Mouse (Mus musculus) ES-E14 (cell line): ENCODE measurements around the gene Zbtb1. TPM values are rescaled to one million over a fixed set of nuclear protein-coding genes. Genes with fewer than 3 reads are reported as not detected.

Experiments used
- DNase-seq: peaks from one replicate; pipeline ENCODE4 v3.0.0-alpha.2; 2013; ENCODE audit warnings: low read depth, low spot score
- H3K27ac ChIP-seq: 2 replicates; pipeline ENCODE4 v1.5.1; 2012; ENCODE audit warnings: low read depth, mild to moderate bottlenecking, low read length, moderate library complexity, mixed read lengths; ENCODE audit not compliant: poor library complexity, insufficient read depth, severe bottlenecking
- H3K36me3 ChIP-seq: 2 replicates; pipeline ENCODE4 v1.6.1; 2012; ENCODE audit warnings: mild to moderate bottlenecking, low read length, moderate library complexity, mixed read lengths; ENCODE audit not compliant: control insufficient read depth, poor library complexity, insufficient read depth, severe bottlenecking
- H3K4me1 ChIP-seq, 2 experiments: fragments of 150-350 bp in 1 of 2; sonication (generic) in 1 of 2; 2 replicates each; pipeline ENCODE4 v1.6.1; 2012; ENCODE audit warnings: low read length in 2 of 2, mild to moderate bottlenecking in 1 of 2, mixed read lengths in 1 of 2; ENCODE audit not compliant: control insufficient read depth in 2 of 2, insufficient read depth in 2 of 2, poor library complexity in 1 of 2
- H3K4me3 ChIP-seq, 2 experiments: fragments of 150-350 bp in 1 of 2; sonication (generic) in 1 of 2; 2 replicates each; pipeline ENCODE4 v1.5.1; 2012; ENCODE audit warnings: low read length in 2 of 2, low read depth in 1 of 2, mild to moderate bottlenecking in 1 of 2, mixed read lengths in 1 of 2; ENCODE audit not compliant: insufficient read depth in 1 of 2, poor library complexity in 1 of 2, severe bottlenecking in 1 of 2
- H3K9ac ChIP-seq: 2 replicates; pipeline ENCODE4 v1.6.1; 2012; ENCODE audit warnings: low read depth, mild to moderate bottlenecking, low read length, mixed read lengths; ENCODE audit not compliant: poor library complexity, insufficient read depth, severe bottlenecking
- H3K9me3 ChIP-seq: fragments of 150-350 bp; sonication (generic); 2 replicates; pipeline ENCODE4 v1.6.1; 2012; ENCODE audit warnings: low read depth, mild to moderate bottlenecking, low read length; ENCODE audit not compliant: control insufficient read depth, insufficient read depth
- CHD2 ChIP-seq: IDR thresholded peaks from 2 replicates; pipeline ENCODE4 v1.6.1; 2014; ENCODE audit warnings: mild to moderate bottlenecking, low read depth, low read length, inconsistent platforms
- HCFC1 ChIP-seq: IDR thresholded peaks from 2 replicates; pipeline ENCODE4 v1.6.1; 2012; ENCODE audit warnings: low read length, inconsistent platforms, borderline replicate concordance; ENCODE audit not compliant: insufficient read depth
- MAFK ChIP-seq: IDR thresholded peaks from 2 replicates; pipeline ENCODE4 v1.6.1; 2014; ENCODE audit warnings: mild to moderate bottlenecking, low read depth, low read length, inconsistent platforms; ENCODE audit not compliant: insufficient read depth
- ZC3H11A ChIP-seq: IDR thresholded peaks from 2 replicates; pipeline ENCODE4 v1.6.1; 2012; ENCODE audit warnings: low read depth, mild to moderate bottlenecking, inconsistent platforms, low read length, borderline replicate concordance
- ZNF384 ChIP-seq: IDR thresholded peaks from 2 replicates; pipeline ENCODE4 v1.6.1; 2012; ENCODE audit warnings: low read depth, low read length, inconsistent platforms
- in situ Hi-C, 2 experiments: fragments of 600-800 bp; cut with MboI; formaldehyde crosslinking; loops; one replicate each; pipeline ENCODE4 v1.15.1; 2025; ENCODE audit warnings: low sequenced_read_pairs in 2 of 2, inconsistent platforms in 1 of 2; ENCODE audit not compliant: unreplicated experiment in 2 of 2
- total RNA-seq: library from RNA; depleted of rRNA; stranded (reverse); fragments of 300-350 nt; gene quantifications from 2 replicates; pipeline ENCODE4 v1.2.3, GENCODE M21; 2012

Zbtb1 gene
- total RNA-seq, 1 experiment, result 4.5 TPM

GRCm38 (mm10) chr12:76415383-76416010, 45.4 kb downstream of the Zbtb1 start:
- in situ Hi-C loops, result no loop called here
- no peaks in the 10 kb centered on the region for H3K36me3 ChIP-seq
- no peak overlapping the region for H3K9ac ChIP-seq
- DNase-seq, result no peak
- H3K4me1 ChIP-seq, result no peaks in the 10 kb centered on the region
- H3K9me3 ChIP-seq, result no peaks in the 10 kb centered on the region
- H3K4me3 ChIP-seq, result no peak overlapping the region
- no peak for TF ChIP-seq MAFK
- no peak for TF ChIP-seq ZNF384
- TF ChIP-seq ZC3H11A, result no peak
- no peak for TF ChIP-seq HCFC1
- TF ChIP-seq CHD2, result no peak
- no peak overlapping the region for H3K27ac ChIP-seq

- peak within 1 kb of the TSS; percentile 57 for H3K4me3 ChIP-seq
- no peaks in the 10 kb centered on the region for H3K36me3 ChIP-seq
- DNase-seq, result no peak
- no peak for TF ChIP-seq MAFK
- no peak for TF ChIP-seq HCFC1
- TF ChIP-seq ZC3H11A, result no peak
- no peak for TF ChIP-seq ZNF384
- no peak for TF ChIP-seq CHD2
- in situ Hi-C loops, result no loop called here
- H3K9me3 ChIP-seq, result no peaks in the 10 kb centered on the region
- H3K4me1 ChIP-seq, result no peaks in the 10 kb centered on the region
- H3K9ac ChIP-seq, result peak within 1 kb of the TSS; percentile 35; the same call in 1 of the 2 replicates
- no peak within 1 kb of the TSS for H3K27ac ChIP-seq
These were observed 47.4 kb downstream of the Zbtb1 start, which contains the start of gene Ppp1r36 for GRCm38 (mm10) chr12:76417433-76417854. TSS of gene Ppp1r36 (plus strand) at chr12:76417538.

- DNase-seq, result no peak
- in situ Hi-C loops, result no loop called here
- no peak overlapping the region for H3K9ac ChIP-seq
- H3K27ac ChIP-seq, result no peak overlapping the region
- TF ChIP-seq ZC3H11A (no peak), ZNF384 (no peak), CHD2 (no peak), MAFK (no peak), HCFC1 (no peak)
- no peaks in the 10 kb centered on the region for H3K4me1 ChIP-seq
- H3K4me3 ChIP-seq, result no peak overlapping the region
- no peaks in the 10 kb centered on the region for H3K36me3 ChIP-seq
- H3K9me3 ChIP-seq, result no peaks in the 10 kb centered on the region
These were observed 48.3 kb downstream of the Zbtb1 start for GRCm38 (mm10) chr12:76418346-76418745.

GRCm38 (mm10) chr12:76425256-76425655, 55.2 kb downstream of the Zbtb1 start:
- Histone ChIP-seq H3K36me3 (no peaks in the 10 kb centered on the region), H3K4me3 (no peak overlapping the region), H3K9me3 (no peaks in the 10 kb centered on the region), H3K9ac (no peak overlapping the region), H3K4me1 (no peaks in the 10 kb centered on the region), H3K27ac (no peak overlapping the region)
- no peak for DNase-seq
- TF ChIP-seq ZC3H11A (no peak), MAFK (no peak), CHD2 (no peak), ZNF384 (no peak), HCFC1 (no peak)
- in situ Hi-C loops, result no loop called here

- Histone ChIP-seq H3K9me3 (no peaks in the 10 kb centered on the region), H3K4me3 (no peak overlapping the region), H3K4me1 (no peaks in the 10 kb centered on the region), H3K9ac (no peak overlapping the region), H3K27ac (no peak overlapping the region), H3K36me3 (no peaks in the 10 kb centered on the region)
- in situ Hi-C loops, result no loop called here
- no peak for DNase-seq
- no peak for TF ChIP-seq MAFK
- TF ChIP-seq HCFC1, result no peak
- TF ChIP-seq CHD2, result no peak
- TF ChIP-seq ZNF384, result no peak
These were observed 57.5 kb downstream of the Zbtb1 start for GRCm38 (mm10) chr12:76427546-76427945.
